ENCODE assay signal across 29 mouse cellular contexts in the genomic region with DNA sequence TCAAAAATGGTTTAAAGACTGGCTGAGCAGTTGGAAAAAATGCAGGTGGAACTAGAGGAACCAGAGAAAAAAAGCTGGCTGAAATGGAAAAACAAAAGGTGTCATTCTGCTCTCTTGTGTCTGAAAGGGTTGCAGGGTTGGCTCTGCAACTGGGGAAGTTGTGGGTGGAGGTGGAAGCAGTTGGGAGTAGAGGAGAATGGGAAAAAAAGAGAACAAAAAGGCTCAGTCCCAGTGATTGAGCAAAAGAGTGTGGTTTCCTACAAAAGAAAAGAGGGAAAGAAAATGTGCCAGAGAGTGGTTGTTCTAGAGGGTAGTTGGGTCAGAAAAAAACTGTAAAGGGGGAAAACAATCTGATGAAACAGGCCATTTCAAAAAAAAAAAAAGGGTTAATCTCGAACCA. TPM values are rescaled to one million over a fixed set of nuclear protein-coding genes. Genes with fewer than 3 reads are reported as not detected.
"Had no signal": no experiment of that assay in that cellular context is flagged by ENCODE, and none has a peak within 500 bp of the region (broad histone marks: within the 10 kb centered on the region; RNA-seq: fewer than 3 reads in every experiment).

No protein-coding gene starts in this region.

- H3K36me3 ChIP-seq: embryonic facial prominence, embryonic 10.5 days; embryonic facial prominence, embryonic 12.5 days; embryonic facial prominence, embryonic 13.5 days; embryonic facial prominence, embryonic 15.5 days; forebrain, embryonic 10.5 days; forebrain, embryonic 12.5 days; forebrain, embryonic 15.5 days had no signal

- H3K4me3 ChIP-seq: embryonic facial prominence, embryonic 10.5 days; embryonic facial prominence, embryonic 12.5 days; embryonic facial prominence, embryonic 13.5 days; embryonic facial prominence, embryonic 15.5 days; erythroblast, embryonic 14.5 days; forebrain, embryonic 10.5 days; forebrain, embryonic 12.5 days; forebrain, embryonic 13.5 days; forebrain, embryonic 15.5 days; gastrocnemius, adult 2 months; heart, adult 2 months had no signal

- ATAC-seq: forebrain, embryonic 13.5 days; forebrain, embryonic 14.5 days; forebrain, embryonic 15.5 days; forebrain, embryonic 16.5 days; forebrain, postnatal 0 days had no signal

- H3K9me3 ChIP-seq: embryonic facial prominence, embryonic 10.5 days; embryonic facial prominence, embryonic 12.5 days; embryonic facial prominence, embryonic 13.5 days; embryonic facial prominence, embryonic 15.5 days; forebrain, embryonic 12.5 days; forebrain, embryonic 13.5 days; forebrain, embryonic 15.5 days had no signal

- H3K4me1 ChIP-seq: embryonic facial prominence, embryonic 12.5 days; embryonic facial prominence, embryonic 13.5 days; embryonic facial prominence, embryonic 15.5 days; forebrain, embryonic 12.5 days; forebrain, embryonic 13.5 days; forebrain, embryonic 15.5 days had no signal

- H3K27me3 ChIP-seq: embryonic facial prominence, embryonic 12.5 days; embryonic facial prominence, embryonic 13.5 days; embryonic facial prominence, embryonic 15.5 days; forebrain, embryonic 12.5 days; forebrain, embryonic 13.5 days; forebrain, embryonic 15.5 days had no signal

- H3K9ac ChIP-seq: embryonic facial prominence, embryonic 12.5 days; embryonic facial prominence, embryonic 13.5 days; embryonic facial prominence, embryonic 15.5 days; forebrain, embryonic 12.5 days; forebrain, embryonic 13.5 days; forebrain, embryonic 15.5 days; forebrain, postnatal 0 days had no signal

- H3K27ac ChIP-seq: embryonic facial prominence, embryonic 10.5 days; embryonic facial prominence, embryonic 12.5 days; embryonic facial prominence, embryonic 13.5 days; embryonic facial prominence, embryonic 15.5 days; forebrain, embryonic 10.5 days; forebrain, embryonic 12.5 days; forebrain, embryonic 13.5 days; forebrain, embryonic 15.5 days; gastrocnemius, adult 2 months; heart, adult 2 months had no signal

- H3K4me2 ChIP-seq: embryonic facial prominence, embryonic 12.5 days; embryonic facial prominence, embryonic 13.5 days; embryonic facial prominence, embryonic 15.5 days; forebrain, embryonic 12.5 days; forebrain, embryonic 13.5 days; forebrain, embryonic 15.5 days had no signal

- DNase-seq: cerebellum, adult 2 months; cerebellum, adult 8-10 months; cerebellum, adult 9-10 months; cerebellum, adult 9-11 months; cerebellum, postnatal 10 days; cerebellum, postnatal 14 days; cerebellum, postnatal 25 days; cerebellum, postnatal 36 days; embryo, embryonic 11 days; forebrain, postnatal 0 days; gastrocnemius, adult 2 months; gastrocnemius, postnatal 10 days; gastrocnemius, postnatal 14 days; gastrocnemius, postnatal 25 days; gastrocnemius, postnatal 36 days; heart, adult 11 months; heart, adult 18-20 months; heart, adult 2 months had no signal

RNA-seq across cellular contexts. Expression of a gene that starts 35.7 kb away (rescaled TPM):
- total RNA-seq: forebrain, postnatal 0 days had no signal
- polyA plus RNA-seq: cerebellum, adult 2 months; erythroblast, embryonic 14.5 days; forebrain, postnatal 0 days had no signal
